Mouse (Mus musculus) bone marrow, adult 2 months (tissue): ENCODE results near the gene Frs3. TPM values are rescaled to one million over a fixed set of nuclear protein-coding genes. Genes with fewer than 3 reads are reported as not detected.

Experiments
- H3K27ac ChIP-seq: fragments of 200-500 bp; 2 replicates; pipeline ENCODE4 v1.5.1; 2012; ENCODE audit warnings: low read depth, mild to moderate bottlenecking, control low read depth, inconsistent platforms, low read length; ENCODE audit not compliant: control insufficient read depth, poor library complexity, insufficient read depth
- H3K4me1 ChIP-seq: fragments of 200-500 bp; 2 replicates; pipeline ENCODE4 v1.6.1; 2011; ENCODE audit warnings: low read length; ENCODE audit not compliant: control insufficient read depth, insufficient read depth
- H3K4me3 ChIP-seq: fragments of 200-500 bp; replicated peaks from 2 replicates; pipeline ENCODE3; 2011; ENCODE audit warnings: mild to moderate bottlenecking, low read depth, low read length, control low read depth; ENCODE audit not compliant: control insufficient read depth
- CTCF ChIP-seq: fragments of 200-500 bp; IDR thresholded peaks from 2 replicates; pipeline ENCODE4 v1.5.1; 2011; ENCODE audit warnings: low read length, control low read depth; ENCODE audit not compliant: control insufficient read depth, insufficient read depth
- POLR2A ChIP-seq: fragments of 200-500 bp; IDR thresholded peaks from 2 replicates; pipeline ENCODE4 v1.6.1; 2011; ENCODE audit warnings: low read depth, mild to moderate bottlenecking, control low read depth, low read length, borderline replicate concordance; ENCODE audit not compliant: control insufficient read depth
- WGBS: fragments of 180-500 bp; shearing (Covaris S2); methylation state at CpG from one replicate; pipeline ENCODE4 v1.1.7; 2018; 5-methylcytosine and 5-hydroxymethylcytosine counted together
- polyA plus RNA-seq: library from polyadenylated mRNA; stranded (reverse); fragments of >200 nt; gene quantifications from 2 replicates; pipeline ENCODE4 v1.2.4, GENCODE M21; 2011; ENCODE audit warnings: low replicate concordance; ENCODE audit not compliant: missing spikeins, insufficient read depth, insufficient read length

The Frs3 gene
- polyA plus RNA-seq, 1 experiment: not detected

- WGBS: 79% methylated on average over 3 of the region's 3 CpGs
- TF ChIP-seq POLR2A: no peak
- TF ChIP-seq CTCF: no peak
- H3K4me3 ChIP-seq: no peak overlapping the region
- no peak overlapping the region for H3K27ac ChIP-seq
- H3K4me1 ChIP-seq: no peaks in the 10 kb centered on the region
These were observed 19.1 kb downstream of the Frs3 start for GRCm38 (mm10) chr17:47707961-47708360.

GRCm38 (mm10) chr17:47708972-47709371 is 20.1 kb downstream of the Frs3 start:
- H3K27ac ChIP-seq: no peak overlapping the region
- 80% methylated on average over 4 of the region's 4 CpGs for WGBS
- H3K4me1 ChIP-seq: no peaks in the 10 kb centered on the region
- H3K4me3 ChIP-seq: no peak overlapping the region
- TF ChIP-seq CTCF: no peak
- no peak for TF ChIP-seq POLR2A

GRCm38 (mm10) chr17:47710036-47710435 is 21.2 kb downstream of the Frs3 start:
- WGBS: 47% methylated on average over 3 of the region's 3 CpGs
- TF ChIP-seq POLR2A (no peak), CTCF (no peak)
- H3K27ac ChIP-seq: no peak overlapping the region

GRCm38 (mm10) chr17:47711883-47712282 is 23.1 kb downstream of the Frs3 start:
- WGBS: 79% methylated on average over 6 of the region's 6 CpGs
- Histone ChIP-seq H3K27ac (no peak overlapping the region), H3K4me3 (no peak overlapping the region), H3K4me1 (no peaks in the 10 kb centered on the region)
- TF ChIP-seq CTCF (no peak), POLR2A (no peak)

More at GRCm38 (mm10) chr17:47710036-47710435, 21.2 kb downstream of the Frs3 start:
- no peaks in the 10 kb centered on the region for H3K4me1 ChIP-seq
- no peak overlapping the region for H3K4me3 ChIP-seq

- WGBS: 68% methylated on average over 12 of the region's 22 CpGs
- H3K4me1 ChIP-seq: no peaks in the 10 kb centered on the region
- no peak overlapping the region for H3K27ac ChIP-seq
- no peak overlapping the region for H3K4me3 ChIP-seq
- TF ChIP-seq POLR2A (no peak), CTCF (no peak)
These were observed 24.2 kb downstream of the Frs3 start for GRCm38 (mm10) chr17:47712889-47713571.

- Histone ChIP-seq H3K4me3 (no peak overlapping the region), H3K4me1 (no peaks in the 10 kb centered on the region), H3K27ac (no peak overlapping the region)
- TF ChIP-seq POLR2A: no peak
- no peak for TF ChIP-seq CTCF
- 10% methylated on average over 3 of the region's 3 CpGs for WGBS
These were observed 26.2 kb downstream of the Frs3 start for GRCm38 (mm10) chr17:47715037-47715436.

GRCm38 (mm10) chr17:47721183-47721582 is 32.4 kb downstream of the Frs3 start:
- Histone ChIP-seq H3K27ac (no peak overlapping the region), H3K4me3 (no peak overlapping the region), H3K4me1 (no peaks in the 10 kb centered on the region)
- WGBS: 54% methylated on average over 4 of the region's 4 CpGs
- TF ChIP-seq POLR2A: no peak
- no peak for TF ChIP-seq CTCF

- 74% methylated on average over 11 of the region's 11 CpGs for WGBS
- no peak for TF ChIP-seq CTCF
- TF ChIP-seq POLR2A: no peak
- H3K4me1 ChIP-seq: no peaks in the 10 kb centered on the region
- no peak within 1 kb of the TSS for H3K4me3 ChIP-seq
- H3K27ac ChIP-seq: no peak within 1 kb of the TSS
These were observed 37.7 kb downstream of the Frs3 start, which contains the start of gene Pgc for GRCm38 (mm10) chr17:47726566-47726965. Pgc (plus strand) TSS chr17:47726842.
